Mouse (Mus musculus): ENCODE data around the gene Akap13.

DNA sequence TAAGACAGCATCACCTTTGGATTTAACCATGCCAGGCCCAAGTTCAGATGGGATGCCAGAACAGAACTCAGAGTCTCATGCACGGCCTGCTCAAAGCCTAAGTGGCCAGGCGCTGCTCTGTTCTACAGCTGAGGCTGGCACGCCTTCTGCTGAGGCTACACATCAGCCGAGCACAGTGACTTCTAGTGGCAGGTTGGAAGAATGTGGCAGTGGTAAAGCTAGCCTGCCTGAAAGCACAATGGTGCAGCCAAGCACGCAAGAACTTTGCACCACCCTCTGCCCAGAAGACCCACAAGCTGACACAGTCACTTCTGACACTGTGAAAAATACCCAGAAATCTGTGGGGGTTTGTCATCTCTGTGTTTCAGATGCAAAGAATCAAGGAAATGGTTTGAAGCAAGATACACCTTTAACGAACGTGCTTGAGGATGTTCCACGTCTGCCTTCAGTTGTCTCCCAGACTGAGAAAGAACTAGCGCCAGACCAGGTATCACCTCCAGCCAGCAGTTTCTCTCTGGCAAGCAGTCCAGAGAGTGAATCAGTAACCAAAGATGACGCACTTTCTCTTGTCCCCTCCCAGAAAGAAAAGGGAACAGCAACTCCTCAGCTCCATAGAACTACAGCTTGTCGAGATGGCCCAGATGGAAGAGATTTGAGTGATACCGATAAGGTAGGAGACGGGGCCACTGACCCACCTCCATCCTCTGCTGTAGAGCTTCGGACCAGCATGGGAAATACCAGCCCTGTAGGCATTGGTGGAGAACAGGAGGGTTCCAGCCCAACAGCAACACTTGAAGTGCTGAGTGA is 154.3 kb downstream of the Akap13 start:
- TF ChIP-seq CTCF (IDR thresholded peaks at IDR 0.05; ENCODE audit: low read depth), result peak; percentile 74
- TF ChIP-seq EP300 (IDR thresholded peaks at IDR 0.05; ENCODE audit: low read depth), result no peak
